Mouse (Mus musculus) liver, embryonic 14.5 days (tissue): ENCODE data around the gene Auts2.

ENCODE experiments used
- CTCF ChIP-seq: IDR thresholded peaks from 2 replicates; pipeline ENCODE4 v1.5.1; 2016; ENCODE audit warnings: antibody characterized with exemption, low read depth, control low read depth
- EP300 ChIP-seq: IDR thresholded peaks from 2 replicates; pipeline ENCODE4 v1.6.1; 2016; ENCODE audit warnings: antibody characterized with exemption, low read depth

DNA sequence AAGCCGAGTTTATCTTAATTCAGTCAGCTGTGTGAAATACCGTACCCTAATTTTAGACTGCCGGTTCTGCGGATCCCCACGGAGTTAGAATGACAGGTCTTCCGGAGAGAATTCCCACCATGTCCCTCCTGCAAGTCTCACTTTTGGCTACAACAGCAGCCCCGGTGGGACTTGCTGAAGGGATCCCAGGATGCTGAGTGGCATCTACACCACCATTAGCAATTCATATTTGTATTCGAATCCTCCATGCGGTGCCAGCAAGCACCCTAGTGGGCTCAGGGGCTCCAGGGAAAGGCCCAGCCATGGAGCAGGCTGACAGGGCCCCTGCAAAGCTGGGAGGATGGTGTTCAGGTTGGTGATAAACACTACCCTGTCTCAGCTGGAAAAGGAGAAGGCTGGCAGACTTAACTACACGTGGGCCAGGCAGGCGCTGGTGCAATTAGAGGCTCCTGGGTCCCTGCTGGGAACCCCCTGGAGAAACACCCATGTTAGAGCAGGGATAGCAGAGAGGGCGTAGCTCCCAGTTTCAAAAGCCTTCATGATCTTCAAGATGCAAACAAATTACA, 775.4 kb downstream of the Auts2 start:
- TF ChIP-seq CTCF (no peak), EP300 (no peak)
